22 mouse cellular contexts compared by ENCODE assay signal in the genomic region with DNA sequence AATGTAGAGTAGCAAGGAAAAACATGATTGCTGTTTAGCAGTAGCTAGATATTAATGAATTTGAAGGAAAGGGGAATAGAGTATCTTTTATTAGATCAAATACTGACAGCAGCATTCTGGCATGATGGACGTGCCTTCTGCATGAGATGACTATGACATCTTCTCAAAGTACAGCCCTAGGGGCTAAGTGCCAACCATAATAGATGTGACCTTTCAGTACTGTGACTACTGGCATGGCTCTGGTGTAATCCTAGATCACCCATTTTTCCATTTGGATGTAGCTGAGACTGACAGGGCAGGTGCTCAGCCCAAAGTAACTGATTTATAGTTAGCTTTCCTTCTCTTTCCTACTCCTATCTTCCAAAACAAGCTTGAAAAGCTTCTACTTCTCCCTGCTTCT. TPM values are rescaled to one million over a fixed set of nuclear protein-coding genes. Genes with fewer than 3 reads are reported as not detected.
DNase-seq lines count a peak whose midpoint lies in the region; ATAC-seq and TF ChIP-seq lines count a peak whose summit lies in the region.
"Had no signal": no experiment of that assay in that cellular context is flagged by ENCODE, and none has a peak within 500 bp of the region (broad histone marks: within the 10 kb centered on the region; RNA-seq: fewer than 3 reads in every experiment).

No protein-coding gene starts in this region.

- no peak overlapping the region for H3K27ac ChIP-seq in kidney, adult 2 months (ENCODE audit: insufficient read depth, low read depth, low read length)
- no peak overlapping the region for H3K27ac ChIP-seq in forebrain, embryonic 12.5 days
- H3K27ac ChIP-seq: heart, embryonic 15.5 days; hindbrain, postnatal 0 days; midbrain, embryonic 15.5 days had no signal

- H3K36me3 ChIP-seq in kidney, adult 2 months (ENCODE audit: control insufficient read depth, insufficient read depth, low read length), result no peaks in the 10 kb centered on the region
- H3K36me3 ChIP-seq in forebrain, embryonic 12.5 days (replicated peaks), result no peaks in the 10 kb centered on the region
- H3K36me3 ChIP-seq: heart, embryonic 15.5 days; midbrain, embryonic 15.5 days had no signal

- H3K4me1 ChIP-seq in kidney, adult 2 months (ENCODE audit: control insufficient read depth, insufficient read depth, low read length), result peaks cover 6% of the 10 kb centered on the region; the same call in 1 of the 2 replicates
- no peaks in the 10 kb centered on the region; the same call in 1 of the 2 replicates for H3K4me1 ChIP-seq in forebrain, embryonic 12.5 days
- H3K4me1 ChIP-seq: heart, embryonic 15.5 days; megakaryocyte, embryonic 14.5 days; midbrain, embryonic 15.5 days had no signal

- H3K9me3 ChIP-seq in forebrain, embryonic 12.5 days, result no peaks in the 10 kb centered on the region
- H3K9me3 ChIP-seq: heart, embryonic 15.5 days; megakaryocyte, embryonic 14.5 days; midbrain, embryonic 15.5 days had no signal

- H3K4me3 ChIP-seq in kidney, adult 2 months (ENCODE audit: insufficient read depth, low read depth, low read length), result no peak overlapping the region
- H3K4me3 ChIP-seq in forebrain, embryonic 12.5 days (replicated peaks), result no peak overlapping the region
- H3K4me3 ChIP-seq: heart, embryonic 15.5 days; megakaryocyte, embryonic 14.5 days; midbrain, embryonic 15.5 days had no signal

- TF ChIP-seq POLR2A in kidney, adult 2 months (IDR thresholded peaks at IDR 0.05; ENCODE audit: low read depth, low read length), result no peak

- no peaks in the 10 kb centered on the region for H3K27me3 ChIP-seq in kidney, adult 2 months (replicated peaks; ENCODE audit: control insufficient read depth, insufficient read depth, low read length)
- H3K27me3 ChIP-seq in forebrain, embryonic 12.5 days, result no peaks in the 10 kb centered on the region
- H3K27me3 ChIP-seq: heart, embryonic 15.5 days; megakaryocyte, embryonic 14.5 days; midbrain, embryonic 15.5 days had no signal

- no peak for TF ChIP-seq CTCF in kidney, adult 2 months (conservative IDR thresholded peaks at IDR 0.05; ENCODE audit: insufficient read depth, insufficient read length, low read depth, low read length)

- intact Hi-C loops in gastrocnemius, postnatal 14 days (cut with DNase I; ENCODE audit: low total_unique reads), result no loop called here

- H3K4me2 ChIP-seq in forebrain, embryonic 12.5 days, result no peak overlapping the region
- H3K4me2 ChIP-seq: heart, embryonic 15.5 days; liver, embryonic 11.5 days; midbrain, embryonic 15.5 days had no signal

- 59% methylated on average over 1 of the region's 1 CpGs for whole genome bisulfite sequencing in kidney, adult 2 months
- WGBS in forebrain, embryonic 12.5 days, result 96% methylated on average over 1 of the region's 1 CpGs

- no peak for ATAC-seq in forebrain, embryonic 12.5 days (ENCODE audit: low FRiP score)
- ATAC-seq: forebrain, embryonic 14.5 days; hindbrain, postnatal 0 days; midbrain, embryonic 15.5 days had no signal

- H3K9ac ChIP-seq in forebrain, embryonic 12.5 days, result no peak overlapping the region
- H3K9ac ChIP-seq: heart, embryonic 15.5 days; midbrain, embryonic 15.5 days had no signal

- DNase-seq in adrenal gland, postnatal 10 days, result peak; percentile 20
- DNase-seq in adrenal gland, postnatal 4 days (ENCODE audit: low spot score in 2 of 2), result no peak
- peak; percentile 67 for DNase-seq in kidney, adult 2 months
- DNase-seq in kidney, adult 18-20 months, result no peak
- peak; percentile 27 for DNase-seq in 3T3-L1 (ENCODE audit: low read depth, low spot score)
- peak; percentile 26 for DNase-seq in gastrocnemius, postnatal 14 days
- DNase-seq in thymus, postnatal 36 days, result no peak
- DNase-seq: cerebellum, adult 8-10 months; lung, adult 2 months; retina, postnatal 1 day; thymus, adult 2 months had no signal

RNA-seq across cellular contexts. Expression of a gene that starts 20.6 kb away (rescaled TPM):
- total RNA-seq in adrenal gland, postnatal 10 days (2021), result 1 to 10 TPM; 2.2 to 3.8 TPM
- 1 to 10 TPM in 1 of 2 experiments, under 1 TPM in 1; 0.84 to 1.9 TPM for total RNA-seq in adrenal gland, postnatal 4 days (2021)
- 0.19 TPM in 1 of 2 replicates, not detected in the other for polyA plus RNA-seq in kidney, adult 2 months (2012; rRNA removed)
- total RNA-seq in gastrocnemius, postnatal 14 days (2021), result not detected
- not detected in 2 replicates for polyA plus RNA-seq in forebrain, embryonic 12.5 days (2016; fragmentation: Nextera tagmentation; extraction: Ambion mirVana)
- total RNA-seq: heart, adult 18-20 months; heart, postnatal 4 days; hindbrain, postnatal 0 days; layer of hippocampus, postnatal 14 days; left cerebral cortex, postnatal 14 days had no signal
- polyA plus RNA-seq: forebrain, embryonic 14.5 days had no signal

Comparison
In these comparisons a context has a peak if more than half of its experiments do, and no peak if none do; other contexts are left out.
1. DNase-seq: peak in adrenal gland, postnatal 10 days (single experiment), kidney, adult 2 months (single experiment), 3T3-L1 (single experiment) and gastrocnemius, postnatal 14 days (single experiment); none in adrenal gland, postnatal 4 days (0 of 2), kidney, adult 18-20 months (single experiment) and thymus, postnatal 36 days (0 of 2).